ENCODE assay signal across 16 mouse cellular contexts in genomic region chr3:127275953-127276352, GRCm38 (mm10).
"Had no signal": no experiment of that assay in that cellular context is flagged by ENCODE, and none has a peak within 500 bp of the region (broad histone marks: within the 10 kb centered on the region; RNA-seq: fewer than 3 reads in every experiment).

No protein-coding gene starts in this region.

- H3K4me2 ChIP-seq: liver, embryonic 13.5 days; liver, embryonic 15.5 days; midbrain, embryonic 11.5 days; midbrain, embryonic 13.5 days; midbrain, embryonic 15.5 days; neural tube, embryonic 12.5 days had no signal

- H3K4me3 ChIP-seq: liver, embryonic 13.5 days; liver, embryonic 15.5 days; megakaryocyte, embryonic 14.5 days; midbrain, embryonic 13.5 days; midbrain, embryonic 15.5 days; neural tube, embryonic 12.5 days had no signal

- H3K36me3 ChIP-seq: liver, embryonic 13.5 days; liver, embryonic 15.5 days; midbrain, embryonic 13.5 days; midbrain, embryonic 15.5 days; neural tube, embryonic 12.5 days had no signal

- DNase-seq: liver, embryonic 13.5 days; liver, postnatal 0 days; lung, adult 2 months; lung, postnatal 10 days; lung, postnatal 36 days; right cerebral cortex, postnatal 14 days; thymus, adult 2 months; thymus, postnatal 25 days; thymus, postnatal 4 days had no signal

- H3K9ac ChIP-seq: liver, embryonic 13.5 days; liver, embryonic 15.5 days; liver, postnatal 0 days; midbrain, embryonic 13.5 days; midbrain, embryonic 15.5 days; neural tube, embryonic 12.5 days had no signal

- H3K27ac ChIP-seq: liver, embryonic 13.5 days; liver, embryonic 15.5 days; macrophage; midbrain, embryonic 13.5 days; midbrain, embryonic 15.5 days; neural tube, embryonic 12.5 days had no signal

- H3K9me3 ChIP-seq: liver, embryonic 13.5 days; liver, embryonic 15.5 days; midbrain, embryonic 13.5 days; midbrain, embryonic 15.5 days; neural tube, embryonic 12.5 days had no signal

- H3K4me1 ChIP-seq: liver, embryonic 13.5 days; liver, embryonic 15.5 days; megakaryocyte, embryonic 14.5 days had no signal

- ATAC-seq: liver, postnatal 0 days; midbrain, embryonic 13.5 days; midbrain, embryonic 15.5 days had no signal

- H3K27me3 ChIP-seq: liver, embryonic 13.5 days; liver, embryonic 15.5 days; megakaryocyte, embryonic 14.5 days; midbrain, embryonic 13.5 days; midbrain, embryonic 15.5 days; neural tube, embryonic 12.5 days had no signal
